Mouse (Mus musculus) heart, adult 9 months (tissue): ENCODE data around the gene Ahdc1.
A peak's percentile ranks its signal among the peaks of the same experiment; 100 is the strongest.

ENCODE experiments used
- DNase-seq, 2 experiments: peaks; one replicate each; pipeline ENCODE4 v3.0.0; 2022; ENCODE audit warnings: low spot score in 2 of 2

The Ahdc1 gene

GRCm38 (mm10) chr4:133055163-133055951 lies 44.3 kb downstream of the Ahdc1 start:
- DNase-seq = peak in 1 of 2 experiments; percentile 66

- peak; percentile 85 to 87 for DNase-seq
These were observed 45.2 kb downstream of the Ahdc1 start for GRCm38 (mm10) chr4:133056069-133056890.

GRCm38 (mm10) chr4:133057389-133058122 lies 46.5 kb downstream of the Ahdc1 start:
- DNase-seq = peak; percentile 89 to 90

GRCm38 (mm10) chr4:133058123-133058453 lies 47.0 kb downstream of the Ahdc1 start:
- no peak for DNase-seq

GRCm38 (mm10) chr4:133058513-133059480 lies 47.7 kb downstream of the Ahdc1 start:
- no peak for DNase-seq

GRCm38 (mm10) chr4:133060702-133061101 lies 49.6 kb downstream of the Ahdc1 start:
- no peak for DNase-seq

- no peak for DNase-seq
These were observed 50.7 kb downstream of the Ahdc1 start for GRCm38 (mm10) chr4:133061798-133062197.

- no peak for DNase-seq
These were observed 51.2 kb downstream of the Ahdc1 start for GRCm38 (mm10) chr4:133062286-133062685.

- DNase-seq = no peak
These were observed 52.1 kb downstream of the Ahdc1 start for GRCm38 (mm10) chr4:133063203-133063602.

- DNase-seq = peak in 1 of 2 experiments; percentile 59
These were observed 52.7 kb downstream of the Ahdc1 start for GRCm38 (mm10) chr4:133063799-133064198.

- DNase-seq = no peak
These were observed 53.7 kb downstream of the Ahdc1 start for GRCm38 (mm10) chr4:133064791-133065190.

- no peak for DNase-seq
These were observed 54.9 kb downstream of the Ahdc1 start for GRCm38 (mm10) chr4:133065894-133066386.

GRCm38 (mm10) chr4:133068400-133069138 lies 57.5 kb downstream of the Ahdc1 start:
- DNase-seq = no peak

GRCm38 (mm10) chr4:133070388-133070787 lies 59.3 kb downstream of the Ahdc1 start:
- DNase-seq = no peak

GRCm38 (mm10) chr4:133070821-133071372 lies 59.8 kb downstream of the Ahdc1 start:
- no peak for DNase-seq

GRCm38 (mm10) chr4:133073192-133073591 lies 62.1 kb downstream of the Ahdc1 start:
- DNase-seq = no peak

GRCm38 (mm10) chr4:133074070-133074819 lies 63.2 kb downstream of the Ahdc1 start:
- no peak for DNase-seq

- DNase-seq = no peak
These were observed 64.0 kb downstream of the Ahdc1 start for GRCm38 (mm10) chr4:133074894-133075572.
